Mouse (Mus musculus): ENCODE data around the gene Dlgap3. TPM values are rescaled to one million over a fixed set of nuclear protein-coding genes. Genes with fewer than 3 reads are reported as not detected.

Gene Dlgap3
- total RNA-seq, 2 experiments from 2014 or later = 285 to 286 TPM

- DNase-seq (ENCODE audit: low spot score in 2 of 2) = no peak
Observed at GRCm38 (mm10) chr4:127256739-127257138, 87.7 kb downstream of the Dlgap3 start.

GRCm38 (mm10) chr4:127258186-127258897, 89.3 kb downstream of the Dlgap3 start:
- no peak for DNase-seq (ENCODE audit: low spot score in 2 of 2)

- no peak for DNase-seq (ENCODE audit: low spot score in 2 of 2)
Observed at GRCm38 (mm10) chr4:127261601-127262000, 92.6 kb downstream of the Dlgap3 start.

- DNase-seq (ENCODE audit: low spot score in 2 of 2) = no peak
Observed at GRCm38 (mm10) chr4:127263438-127264182, 94.6 kb downstream of the Dlgap3 start.

- DNase-seq (ENCODE audit: low spot score in 2 of 2) = no peak
Observed at GRCm38 (mm10) chr4:127264183-127264554, 95.2 kb downstream of the Dlgap3 start.

- DNase-seq (ENCODE audit: low spot score in 2 of 2) = no peak
Observed at GRCm38 (mm10) chr4:127278451-127279001, 109.5 kb downstream of the Dlgap3 start.

GRCm38 (mm10) chr4:127279241-127279640, 110.2 kb downstream of the Dlgap3 start:
- no peak for DNase-seq (ENCODE audit: low spot score in 2 of 2)

Other genes starting within 250 kb of the Dlgap3 start
- 10 to 100 TPM; 48.2 to 48.5 TPM for gene Zmym4, start 201.1 kb upstream of the Dlgap3 start, total RNA-seq (2021)
- 100 to 1,000 TPM; 271 to 272 TPM for gene Sfpq, start 147.9 kb upstream of the Dlgap3 start, total RNA-seq (2021)
- 10 to 100 TPM; 14.4 to 16.0 TPM for gene Zmym1, start 108.1 kb upstream of the Dlgap3 start, total RNA-seq (2021)
- 10 to 100 TPM; 35.7 to 37.7 TPM for gene Zmym6, start 91.8 kb upstream of the Dlgap3 start, total RNA-seq (2021)
- gene Tmem35b, start 45.5 kb upstream of the Dlgap3 start, total RNA-seq (2021) = 1 to 10 TPM; 4.3 to 4.6 TPM
- gene Smim12, start 74.6 kb downstream of the Dlgap3 start, total RNA-seq (2021) = 10 to 100 TPM; 49.3 to 51.7 TPM
- gene Gja4, start 144.8 kb downstream of the Dlgap3 start, total RNA-seq (2021) = 1 to 10 TPM; 1.5 to 1.7 TPM
- under 1 TPM; 0.18 to 0.25 TPM for gene Gjb3, start 161.6 kb downstream of the Dlgap3 start, total RNA-seq (2021)
- gene Gjb4, start 184.9 kb downstream of the Dlgap3 start, total RNA-seq (2021) = not detected
- gene Gjb5, start 189.0 kb downstream of the Dlgap3 start, total RNA-seq (2021) = not detected

Measured in layer of hippocampus, adult 18-20 months (tissue).